Mouse (Mus musculus): Measurements from ENCODE around the gene Plpp3. TPM values are rescaled to one million over a fixed set of nuclear protein-coding genes. Genes with fewer than 3 reads are reported as not detected.

Gene Plpp3
- polyA plus RNA-seq, 1 experiment from 2014 or later, result 73.5 TPM

GRCm38 (mm10) chr4:105187873-105188272 is 30.7 kb downstream of the Plpp3 start:
- WGBS, result 87% methylated on average over 7 of the region's 7 CpGs
- ATAC-seq (replicated peaks; ENCODE audit: insufficient number of reproducible peaks, low FRiP score, low TSS enrichment, low read depth) (no peak), DNase-seq (ENCODE audit: low spot score) (no peak)
- Histone ChIP-seq H3K9ac (replicated peaks; ENCODE audit: low read length) (no peak overlapping the region), H3K27me3 (ENCODE audit: control insufficient read depth, insufficient read depth, low read length) (no peaks in the 10 kb centered on the region), H3K4me2 (ENCODE audit: low read depth, low read length) (no peak overlapping the region), H3K4me1 (ENCODE audit: control insufficient read depth, insufficient read depth, low read length) (no peaks in the 10 kb centered on the region; the same call in none of the 2 replicates), H3K9me3 (replicated peaks; ENCODE audit: control insufficient read depth, low read length) (no peaks in the 10 kb centered on the region), H3K36me3 (replicated peaks; ENCODE audit: control insufficient read depth, insufficient read depth, low read depth, low read length) (no peaks in the 10 kb centered on the region), H3K4me3 (ENCODE audit: low read depth, low read length) (no peak overlapping the region), H3K27ac (replicated peaks; ENCODE audit: low read depth, low read length) (no peak overlapping the region)

GRCm38 (mm10) chr4:105188801-105189200 is 31.7 kb downstream of the Plpp3 start:
- ATAC-seq (replicated peaks; ENCODE audit: insufficient number of reproducible peaks, low FRiP score, low TSS enrichment, low read depth), result no peak
- WGBS, result 73% methylated on average over 7 of the region's 7 CpGs
- H3K27ac ChIP-seq (replicated peaks; ENCODE audit: low read depth, low read length), result no peak overlapping the region
- H3K4me3 ChIP-seq (ENCODE audit: low read depth, low read length), result no peak overlapping the region
- no peaks in the 10 kb centered on the region; the same call in none of the 2 replicates for H3K4me1 ChIP-seq (ENCODE audit: control insufficient read depth, insufficient read depth, low read length)
- no peaks in the 10 kb centered on the region for H3K36me3 ChIP-seq (replicated peaks; ENCODE audit: control insufficient read depth, insufficient read depth, low read depth, low read length)
- H3K4me2 ChIP-seq (ENCODE audit: low read depth, low read length), result no peak overlapping the region
- no peak for DNase-seq (ENCODE audit: low spot score)
- no peak overlapping the region for H3K9ac ChIP-seq (replicated peaks; ENCODE audit: low read length)
- no peaks in the 10 kb centered on the region for H3K9me3 ChIP-seq (replicated peaks; ENCODE audit: control insufficient read depth, low read length)
- H3K27me3 ChIP-seq (ENCODE audit: control insufficient read depth, insufficient read depth, low read length), result no peaks in the 10 kb centered on the region

DNA sequence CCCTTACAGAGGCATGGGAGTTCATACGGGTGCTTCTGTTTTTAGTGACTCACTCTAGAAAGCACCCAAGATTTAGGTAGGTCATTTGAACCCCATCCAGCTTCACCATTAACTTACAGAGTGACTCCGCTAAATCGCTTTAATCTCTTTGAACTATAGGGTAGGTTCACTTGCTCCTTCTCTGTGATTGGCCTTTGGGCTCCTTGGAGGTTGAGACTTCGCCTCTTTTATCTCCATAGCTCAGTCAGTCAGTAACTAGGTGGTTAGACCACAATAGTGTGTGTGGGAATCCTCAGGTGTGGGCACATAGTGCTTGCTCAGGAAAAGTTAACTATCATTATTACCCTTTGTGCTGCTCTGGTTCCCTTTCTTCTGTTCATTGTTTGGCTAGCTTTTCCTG is 33.7 kb downstream of the Plpp3 start:
- WGBS, result 64% methylated on average over 4 of the region's 4 CpGs
- Histone ChIP-seq H3K9ac (replicated peaks; ENCODE audit: low read length) (no peak overlapping the region), H3K27me3 (ENCODE audit: control insufficient read depth, insufficient read depth, low read length) (no peaks in the 10 kb centered on the region), H3K36me3 (replicated peaks; ENCODE audit: control insufficient read depth, insufficient read depth, low read depth, low read length) (no peaks in the 10 kb centered on the region), H3K27ac (replicated peaks; ENCODE audit: low read depth, low read length) (no peak overlapping the region), H3K4me1 (ENCODE audit: control insufficient read depth, insufficient read depth, low read length) (no peaks in the 10 kb centered on the region; the same call in none of the 2 replicates), H3K9me3 (replicated peaks; ENCODE audit: control insufficient read depth, low read length) (no peaks in the 10 kb centered on the region), H3K4me3 (ENCODE audit: low read depth, low read length) (no peak overlapping the region), H3K4me2 (ENCODE audit: low read depth, low read length) (no peak overlapping the region)
- ATAC-seq (replicated peaks; ENCODE audit: insufficient number of reproducible peaks, low FRiP score, low TSS enrichment, low read depth) (0 out of 2 replicates have a peak, but pooled peaks have one; percentile 18), DNase-seq (ENCODE audit: low spot score) (no peak)

DNA sequence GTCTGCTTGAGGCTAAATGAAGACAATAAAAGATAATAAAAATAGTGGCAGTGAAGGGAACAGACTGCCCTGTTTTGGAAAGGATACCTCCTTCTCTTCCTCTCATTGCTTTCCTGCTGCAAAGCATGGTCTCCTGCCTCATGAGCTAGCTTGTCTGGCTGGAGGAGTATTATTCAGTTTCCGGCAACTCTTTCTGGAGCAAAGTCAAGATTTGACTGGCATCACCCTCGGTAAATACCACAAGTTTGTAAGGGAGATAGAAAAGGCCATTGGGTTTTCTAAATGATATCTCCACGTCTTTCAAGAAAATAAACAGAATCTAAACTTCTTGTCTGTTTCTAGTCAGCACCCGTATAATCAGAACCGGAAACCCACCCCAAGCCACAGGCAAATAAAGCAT is 34.4 kb downstream of the Plpp3 start:
- H3K27me3 ChIP-seq (ENCODE audit: control insufficient read depth, insufficient read depth, low read length), result no peaks in the 10 kb centered on the region
- H3K9me3 ChIP-seq (replicated peaks; ENCODE audit: control insufficient read depth, low read length), result no peaks in the 10 kb centered on the region
- no peak overlapping the region for H3K4me2 ChIP-seq (ENCODE audit: low read depth, low read length)
- WGBS, result 60% methylated on average over 5 of the region's 5 CpGs
- no peak overlapping the region for H3K27ac ChIP-seq (replicated peaks; ENCODE audit: low read depth, low read length)
- DNase-seq (ENCODE audit: low spot score) (no peak), ATAC-seq (replicated peaks; ENCODE audit: insufficient number of reproducible peaks, low FRiP score, low TSS enrichment, low read depth) (no peak)
- H3K9ac ChIP-seq (replicated peaks; ENCODE audit: low read length), result no peak overlapping the region
- no peak overlapping the region for H3K4me3 ChIP-seq (ENCODE audit: low read depth, low read length)
- H3K4me1 ChIP-seq (ENCODE audit: control insufficient read depth, insufficient read depth, low read length), result no peaks in the 10 kb centered on the region; the same call in none of the 2 replicates
- no peaks in the 10 kb centered on the region for H3K36me3 ChIP-seq (replicated peaks; ENCODE audit: control insufficient read depth, insufficient read depth, low read depth, low read length)

DNA sequence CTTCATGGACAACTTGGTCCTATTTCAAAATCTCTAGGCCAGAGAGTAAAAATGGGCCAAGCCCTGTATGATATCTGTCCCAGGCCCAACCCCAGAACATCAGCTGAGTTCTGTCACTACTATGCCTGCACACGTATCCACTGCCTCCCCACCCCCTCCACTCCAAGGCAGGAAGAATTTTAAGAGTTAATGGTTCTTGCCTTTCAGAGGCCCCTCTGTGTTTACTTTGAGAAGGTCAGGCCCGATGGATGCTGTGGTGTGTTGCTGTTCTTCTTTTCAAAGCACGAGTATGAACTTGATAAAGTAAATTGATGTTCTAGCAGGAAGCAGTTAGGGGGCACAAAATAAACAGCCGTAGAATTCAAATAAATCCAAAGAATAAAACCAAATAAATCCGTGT is 35.5 kb downstream of the Plpp3 start:
- Histone ChIP-seq H3K4me3 (ENCODE audit: low read depth, low read length) (no peak overlapping the region), H3K27me3 (ENCODE audit: control insufficient read depth, insufficient read depth, low read length) (no peaks in the 10 kb centered on the region), H3K9me3 (replicated peaks; ENCODE audit: control insufficient read depth, low read length) (no peaks in the 10 kb centered on the region), H3K27ac (replicated peaks; ENCODE audit: low read depth, low read length) (no peak overlapping the region), H3K4me1 (ENCODE audit: control insufficient read depth, insufficient read depth, low read length) (no peaks in the 10 kb centered on the region; the same call in none of the 2 replicates), H3K9ac (replicated peaks; ENCODE audit: low read length) (no peak overlapping the region), H3K4me2 (ENCODE audit: low read depth, low read length) (no peak overlapping the region), H3K36me3 (replicated peaks; ENCODE audit: control insufficient read depth, insufficient read depth, low read depth, low read length) (no peaks in the 10 kb centered on the region)
- ATAC-seq (replicated peaks; ENCODE audit: insufficient number of reproducible peaks, low FRiP score, low TSS enrichment, low read depth) (no peak), DNase-seq (ENCODE audit: low spot score) (peak; percentile 57)
- 20% methylated on average over 5 of the region's 5 CpGs for WGBS

DNA sequence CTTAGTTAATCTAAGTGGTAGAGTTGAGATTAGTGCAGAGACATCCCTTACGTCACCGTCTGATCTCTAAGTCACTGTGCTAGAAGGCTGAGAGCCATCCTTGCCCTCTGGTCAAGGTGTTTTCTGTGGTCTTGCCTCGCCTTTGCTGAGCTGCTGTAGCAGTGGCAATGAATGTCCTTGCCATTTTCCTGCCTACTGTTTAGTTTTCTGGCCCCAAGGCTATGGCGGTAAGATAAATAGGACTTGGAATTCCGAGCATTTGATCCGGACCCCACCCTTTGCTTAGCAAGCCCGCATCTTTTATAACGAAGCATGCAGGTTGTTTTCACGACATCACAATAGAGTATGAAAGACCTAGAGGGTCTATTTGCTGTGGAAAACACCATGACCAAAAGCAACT is 38.1 kb downstream of the Plpp3 start:
- no peak overlapping the region for H3K4me2 ChIP-seq (ENCODE audit: low read depth, low read length)

GRCm38 (mm10) chr4:105196099-105196498 is 39.0 kb downstream of the Plpp3 start:
- H3K4me3 ChIP-seq (ENCODE audit: low read depth, low read length), result no peak overlapping the region
- ATAC-seq (replicated peaks; ENCODE audit: insufficient number of reproducible peaks, low FRiP score, low TSS enrichment, low read depth) (no peak), DNase-seq (ENCODE audit: low spot score) (no peak)
- peaks cover 2% of the 10 kb centered on the region for H3K4me1 ChIP-seq (ENCODE audit: control insufficient read depth, insufficient read depth, low read length)
- H3K27me3 ChIP-seq (ENCODE audit: control insufficient read depth, insufficient read depth, low read length), result no peaks in the 10 kb centered on the region
- H3K9me3 ChIP-seq (replicated peaks; ENCODE audit: control insufficient read depth, low read length), result no peaks in the 10 kb centered on the region
- H3K9ac ChIP-seq (replicated peaks; ENCODE audit: low read length), result no peak overlapping the region
- no peak overlapping the region for H3K27ac ChIP-seq (replicated peaks; ENCODE audit: low read depth, low read length)
- no peak overlapping the region for H3K4me2 ChIP-seq (ENCODE audit: low read depth, low read length)
- 86% methylated on average over 9 of the region's 9 CpGs for WGBS
- no peaks in the 10 kb centered on the region for H3K36me3 ChIP-seq (replicated peaks; ENCODE audit: control insufficient read depth, insufficient read depth, low read depth, low read length)

More for the DNA sequence above, 38.1 kb downstream of the Plpp3 start:
- Histone ChIP-seq H3K9ac (replicated peaks; ENCODE audit: low read length) (no peak overlapping the region), H3K27ac (replicated peaks; ENCODE audit: low read depth, low read length) (no peak overlapping the region), H3K27me3 (ENCODE audit: control insufficient read depth, insufficient read depth, low read length) (no peaks in the 10 kb centered on the region), H3K4me1 (ENCODE audit: control insufficient read depth, insufficient read depth, low read length) (no peaks in the 10 kb centered on the region; the same call in none of the 2 replicates), H3K4me3 (ENCODE audit: low read depth, low read length) (no peak overlapping the region), H3K36me3 (replicated peaks; ENCODE audit: control insufficient read depth, insufficient read depth, low read depth, low read length) (no peaks in the 10 kb centered on the region), H3K9me3 (replicated peaks; ENCODE audit: control insufficient read depth, low read length) (no peaks in the 10 kb centered on the region)
- DNase-seq (ENCODE audit: low spot score) (no peak), ATAC-seq (replicated peaks; ENCODE audit: insufficient number of reproducible peaks, low FRiP score, low TSS enrichment, low read depth) (no peak)
- WGBS, result 79% methylated on average over 9 of the region's 9 CpGs

DNA sequence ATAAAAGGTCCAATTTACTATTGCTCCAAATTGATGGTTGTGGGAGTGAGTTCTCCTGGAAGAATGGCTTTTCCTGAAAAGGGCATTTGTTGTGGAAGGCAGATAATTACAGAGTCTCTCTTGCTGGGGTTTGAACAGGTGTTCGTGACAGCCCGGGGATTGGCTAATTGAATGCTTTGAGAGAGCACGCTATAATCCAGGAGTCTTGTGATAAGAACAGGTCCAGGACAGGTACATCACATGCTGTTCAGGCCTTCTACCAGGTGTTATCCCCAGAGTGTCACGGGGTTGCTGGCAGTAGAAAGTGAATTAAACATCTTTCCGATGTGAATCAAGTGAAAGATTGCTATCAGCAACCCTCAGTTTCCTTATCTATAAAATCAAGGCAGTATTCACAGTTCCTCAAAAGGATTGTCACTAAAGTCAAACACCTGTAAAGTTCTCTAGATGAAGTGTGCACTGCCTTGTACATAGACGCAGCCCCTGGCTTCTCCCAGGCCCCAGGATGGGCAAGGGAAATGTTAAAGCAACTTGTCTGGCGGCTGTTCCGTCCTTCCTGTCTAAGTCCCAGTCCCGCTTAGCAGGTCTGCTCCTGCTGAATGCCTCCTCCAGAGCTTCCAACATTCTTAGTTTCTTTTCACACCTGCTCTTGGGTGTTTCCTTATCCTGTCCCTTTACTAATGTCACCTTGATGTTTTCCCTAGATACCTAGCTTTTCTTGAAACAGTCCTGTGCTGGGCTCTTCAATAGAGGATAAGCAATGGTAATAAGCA is 40.0 kb downstream of the Plpp3 start:
- no peak overlapping the region for H3K4me2 ChIP-seq (ENCODE audit: low read depth, low read length)
- no peaks in the 10 kb centered on the region for H3K36me3 ChIP-seq (replicated peaks; ENCODE audit: control insufficient read depth, insufficient read depth, low read depth, low read length)
- H3K9ac ChIP-seq (replicated peaks; ENCODE audit: low read length), result no peak overlapping the region
- peaks cover 2% of the 10 kb centered on the region for H3K4me1 ChIP-seq (ENCODE audit: control insufficient read depth, insufficient read depth, low read length)
- no peaks in the 10 kb centered on the region for H3K27me3 ChIP-seq (ENCODE audit: control insufficient read depth, insufficient read depth, low read length)
- ATAC-seq (replicated peaks; ENCODE audit: insufficient number of reproducible peaks, low FRiP score, low TSS enrichment, low read depth) (no peak), DNase-seq (ENCODE audit: low spot score) (no peak)
- H3K4me3 ChIP-seq (ENCODE audit: low read depth, low read length), result no peak overlapping the region
- no peak overlapping the region for H3K27ac ChIP-seq (replicated peaks; ENCODE audit: low read depth, low read length)
- H3K9me3 ChIP-seq (replicated peaks; ENCODE audit: control insufficient read depth, low read length), result no peaks in the 10 kb centered on the region
- 79% methylated on average over 9 of the region's 9 CpGs for WGBS

Data from embryonic facial prominence, embryonic 11.5 days (tissue).